Mouse (Mus musculus) thymus, postnatal 25 days (tissue): ENCODE data around the gene Rgr.

Experiments
- DNase-seq: peaks from one replicate; pipeline ENCODE4 v3.0.0; 2022

Rgr gene

GRCm38 (mm10) chr14:36989784-36990183 lies 59.0 kb downstream of the Rgr start:
- DNase-seq = no peak

- no peak for DNase-seq
These were observed 63.1 kb downstream of the Rgr start for GRCm38 (mm10) chr14:36985693-36986092.
